Mouse (Mus musculus) Patski (cell line): Measurements from ENCODE around the gene Cdc40. TPM values are rescaled to one million over a fixed set of nuclear protein-coding genes. Genes with fewer than 3 reads are reported as not detected.

Experiments
- ATAC-seq: fragments of 100-300 bp; one replicate; pipeline ENCODE4 v1.8.0; 2021
- CTCF ChIA-PET: fragments of 350-600 bp; sonication (Branson Sonifier 250); formaldehyde crosslinking; loops from one replicate; lab custom pipeline; 2022; ENCODE audit warnings: inconsistent platforms; lab: Charles Lee
- POLR2A ChIA-PET: fragments of 350-600 bp; sonication (Branson Sonifier 250); formaldehyde crosslinking; loops from one replicate; lab custom pipeline; 2022; ENCODE audit warnings: antibody characterized with exemption, inconsistent platforms; lab: Charles Lee
- DNase-seq: peaks from one replicate; pipeline ENCODE4 v3.0.0-alpha.2; 2011; ENCODE audit warnings: low read depth, low spot score
- H3K27me3 ChIP-seq: fragments of 371-371 bp; one replicate; pipeline ENCODE4 v1.5.1; 2021
- CTCF ChIP-seq: fragments of 100-300 bp; IDR thresholded peaks from one replicate; pipeline ENCODE4 v1.5.1; 2021
- in situ Hi-C: fragments of 300-500 bp; cut with MboI; formaldehyde crosslinking; loops from 3 replicates; pipeline ENCODE4 v1.11.1; 2018; ENCODE audit warnings: low pct_unique_long_range_greater_than_20kb, mixed read lengths
- polyA plus RNA-seq: library from polyadenylated mRNA; unstranded; gene quantifications from one replicate; pipeline ENCODE4 v1.2.3, GENCODE M21; 2021

Gene Cdc40
- polyA plus RNA-seq, 1 experiment from 2014 or later: 28.1 TPM

GRCm38 (mm10) chr10:40790406-40790805 is 92.7 kb downstream of the Cdc40 start:
- H3K27me3 ChIP-seq: peaks cover 11% of the 10 kb centered on the region
- in situ Hi-C loops: no loop called here
- ChIA-PET CTCF (no interaction called here), POLR2A (no interaction called here)
- no peak for TF ChIP-seq CTCF
- ATAC-seq (no peak), DNase-seq (no peak)

Other genes starting within 250 kb of the Cdc40 start
- not detected for gene Mettl24, start 200.0 kb downstream of the Cdc40 start, polyA plus RNA-seq
- 12.8 TPM for gene Wasf1, start 164 bp upstream of the Cdc40 start, polyA plus RNA-seq
- not detected for gene Gpr6, start 189.0 kb upstream of the Cdc40 start, polyA plus RNA-seq